Mouse (Mus musculus): ENCODE results near the gene Sap30l. TPM values are rescaled to one million over a fixed set of nuclear protein-coding genes. Genes with fewer than 3 reads are reported as not detected.

Gene Sap30l
- 24.7 and 37.0 TPM in 2 replicates for polyA plus RNA-seq (2012; rRNA removed)

GRCm38 (mm10) chr11:57800971-57801765 lies at the start of gene Sap30l:
Gene Sap30l, plus strand, starts transcription at chr11:57801637.
- H3K4me1 ChIP-seq (ENCODE audit: control insufficient read depth, insufficient read depth, low read length), result peaks cover 17% of the 10 kb centered on the region
- peak; percentile 72; the same call in 1 of the 2 replicates for TF ChIP-seq POLR2A (IDR thresholded peaks at IDR 0.05; ENCODE audit: borderline replicate concordance, extremely low read depth, low read depth, low read length)
- TF ChIP-seq CTCF (IDR thresholded peaks at IDR 0.05; ENCODE audit: insufficient read depth, low read length), result no peak
- WGBS, result under 1% methylated on average over 66 of the region's 66 CpGs
- DNase-seq, result peak; percentile 98
- H3K4me3 ChIP-seq (replicated peaks; ENCODE audit: extremely low read depth, low read depth, low read length), result peak within 1 kb of the TSS; percentile 99

- 74% methylated on average over 14 of the region's 14 CpGs for WGBS
- H3K4me1 ChIP-seq (ENCODE audit: control insufficient read depth, insufficient read depth, low read length), result no peaks in the 10 kb centered on the region
- no peak for DNase-seq
- no peak overlapping the region for H3K4me3 ChIP-seq (replicated peaks; ENCODE audit: extremely low read depth, low read depth, low read length)
- TF ChIP-seq POLR2A (IDR thresholded peaks at IDR 0.05; ENCODE audit: borderline replicate concordance, extremely low read depth, low read depth, low read length) (no peak), CTCF (IDR thresholded peaks at IDR 0.05; ENCODE audit: insufficient read depth, low read length) (no peak)
Measured at GRCm38 (mm10) chr11:57753538-57754203, 47.8 kb upstream of the Sap30l start.

- Histone ChIP-seq H3K4me3 (replicated peaks; ENCODE audit: extremely low read depth, low read depth, low read length) (no peak overlapping the region), H3K4me1 (ENCODE audit: control insufficient read depth, insufficient read depth, low read length) (no peaks in the 10 kb centered on the region)
- WGBS, result 66% methylated on average over 9 of the region's 9 CpGs
- TF ChIP-seq POLR2A (IDR thresholded peaks at IDR 0.05; ENCODE audit: borderline replicate concordance, extremely low read depth, low read depth, low read length), result no peak
- TF ChIP-seq CTCF (IDR thresholded peaks at IDR 0.05; ENCODE audit: insufficient read depth, low read length), result no peak
- no peak for DNase-seq
Measured at GRCm38 (mm10) chr11:57758621-57759020, 42.8 kb upstream of the Sap30l start.

- WGBS, result 26% methylated on average over 14 of the region's 14 CpGs
- TF ChIP-seq POLR2A (IDR thresholded peaks at IDR 0.05; ENCODE audit: borderline replicate concordance, extremely low read depth, low read depth, low read length) (no peak), CTCF (IDR thresholded peaks at IDR 0.05; ENCODE audit: insufficient read depth, low read length) (no peak)
- no peak for DNase-seq
- Histone ChIP-seq H3K4me1 (ENCODE audit: control insufficient read depth, insufficient read depth, low read length) (no peaks in the 10 kb centered on the region), H3K4me3 (replicated peaks; ENCODE audit: extremely low read depth, low read depth, low read length) (no peak overlapping the region)
Measured at GRCm38 (mm10) chr11:57760509-57761058, 40.9 kb upstream of the Sap30l start.

GRCm38 (mm10) chr11:57761347-57761746 lies 40.1 kb upstream of the Sap30l start:
- H3K4me1 ChIP-seq (ENCODE audit: control insufficient read depth, insufficient read depth, low read length), result no peaks in the 10 kb centered on the region
- TF ChIP-seq CTCF (IDR thresholded peaks at IDR 0.05; ENCODE audit: insufficient read depth, low read length), result no peak
- no peak for TF ChIP-seq POLR2A (IDR thresholded peaks at IDR 0.05; ENCODE audit: borderline replicate concordance, extremely low read depth, low read depth, low read length)
- no peak overlapping the region for H3K4me3 ChIP-seq (replicated peaks; ENCODE audit: extremely low read depth, low read depth, low read length)
- DNase-seq, result no peak
- WGBS, result 99% methylated on average over 4 of the region's 4 CpGs

GRCm38 (mm10) chr11:57764124-57764523 lies 37.3 kb upstream of the Sap30l start:
- H3K4me1 ChIP-seq (ENCODE audit: control insufficient read depth, insufficient read depth, low read length), result no peaks in the 10 kb centered on the region
- no peak overlapping the region for H3K4me3 ChIP-seq (replicated peaks; ENCODE audit: extremely low read depth, low read depth, low read length)
- DNase-seq, result no peak
- WGBS, result 87% methylated on average over 3 of the region's 3 CpGs
- TF ChIP-seq POLR2A (IDR thresholded peaks at IDR 0.05; ENCODE audit: borderline replicate concordance, extremely low read depth, low read depth, low read length) (no peak), CTCF (IDR thresholded peaks at IDR 0.05; ENCODE audit: insufficient read depth, low read length) (no peak)

GRCm38 (mm10) chr11:57766617-57767016 lies 34.8 kb upstream of the Sap30l start:
- TF ChIP-seq CTCF (IDR thresholded peaks at IDR 0.05; ENCODE audit: insufficient read depth, low read length) (no peak), POLR2A (IDR thresholded peaks at IDR 0.05; ENCODE audit: borderline replicate concordance, extremely low read depth, low read depth, low read length) (no peak)
- 74% methylated on average over 12 of the region's 12 CpGs for WGBS
- Histone ChIP-seq H3K4me3 (replicated peaks; ENCODE audit: extremely low read depth, low read depth, low read length) (no peak overlapping the region), H3K4me1 (ENCODE audit: control insufficient read depth, insufficient read depth, low read length) (no peaks in the 10 kb centered on the region)
- DNase-seq, result no peak

GRCm38 (mm10) chr11:57767171-57767570 lies 34.3 kb upstream of the Sap30l start:
- 74% methylated on average over 6 of the region's 6 CpGs for WGBS
- TF ChIP-seq CTCF (IDR thresholded peaks at IDR 0.05; ENCODE audit: insufficient read depth, low read length) (no peak), POLR2A (IDR thresholded peaks at IDR 0.05; ENCODE audit: borderline replicate concordance, extremely low read depth, low read depth, low read length) (no peak)
- Histone ChIP-seq H3K4me1 (ENCODE audit: control insufficient read depth, insufficient read depth, low read length) (no peaks in the 10 kb centered on the region), H3K4me3 (replicated peaks; ENCODE audit: extremely low read depth, low read depth, low read length) (no peak overlapping the region)
- DNase-seq, result no peak

- Histone ChIP-seq H3K4me1 (ENCODE audit: control insufficient read depth, insufficient read depth, low read length) (no peaks in the 10 kb centered on the region), H3K4me3 (replicated peaks; ENCODE audit: extremely low read depth, low read depth, low read length) (no peak overlapping the region)
- WGBS, result 92% methylated on average over 5 of the region's 5 CpGs
- no peak for DNase-seq
- TF ChIP-seq POLR2A (IDR thresholded peaks at IDR 0.05; ENCODE audit: borderline replicate concordance, extremely low read depth, low read depth, low read length) (no peak), CTCF (IDR thresholded peaks at IDR 0.05; ENCODE audit: insufficient read depth, low read length) (no peak)
Measured at GRCm38 (mm10) chr11:57770776-57771175, 30.7 kb upstream of the Sap30l start.
